Comparison of ENCODE assay signal across 9 mouse cellular contexts in the genomic region with DNA sequence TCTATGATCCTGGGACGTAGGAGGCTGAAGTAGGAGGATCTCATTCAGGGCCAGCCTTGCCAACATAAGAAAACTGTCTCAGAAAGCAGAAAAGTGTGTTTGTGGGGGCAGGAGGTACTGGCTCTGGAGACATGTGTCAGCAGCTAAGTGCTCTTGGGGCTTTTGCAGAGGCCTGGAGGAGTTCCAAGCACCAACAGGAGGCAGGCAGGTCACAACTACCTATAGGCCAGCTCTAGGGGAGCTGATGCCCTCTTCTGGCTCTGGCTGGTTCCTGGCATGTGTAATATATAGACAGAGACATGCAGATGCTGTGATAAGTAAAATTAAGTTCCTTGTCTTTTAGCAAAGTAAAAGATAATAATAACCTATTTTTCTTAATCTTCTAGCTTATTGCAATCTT.
A peak's percentile ranks its signal among the peaks of the same experiment; 100 is the strongest.
DNase-seq lines count a peak whose midpoint lies in the region; ATAC-seq and TF ChIP-seq lines count a peak whose summit lies in the region.
"Had no signal": no experiment of that assay in that cellular context is flagged by ENCODE, and none has a peak within 500 bp of the region (broad histone marks: within the 10 kb centered on the region; RNA-seq: fewer than 3 reads in every experiment).

No protein-coding gene starts in this region.

- H3K4me3 ChIP-seq in kidney, embryonic 14.5 days (ENCODE audit: low read length), result no peak overlapping the region
- no peak overlapping the region for H3K4me3 ChIP-seq in CH12.LX (replicated peaks in 1 of 3; ENCODE audit: low read depth in 2 of 3, low read length in 2 of 3, poor library complexity in 1 of 3)
- no peak overlapping the region for H3K4me3 ChIP-seq in hindbrain, embryonic 12.5 days

- H3K27me3 ChIP-seq in kidney, embryonic 14.5 days (ENCODE audit: control insufficient read depth, insufficient read depth, low read length), result no peaks in the 10 kb centered on the region
- no peaks in the 10 kb centered on the region for H3K27me3 ChIP-seq in CH12.LX (replicated peaks)
- H3K27me3 ChIP-seq in hindbrain, embryonic 12.5 days, result no peaks in the 10 kb centered on the region

- H3K4me1 ChIP-seq in kidney, embryonic 14.5 days (ENCODE audit: control insufficient read depth, insufficient read depth, low read length), result peaks cover 9% of the 10 kb centered on the region
- H3K4me1 ChIP-seq in CH12.LX (ENCODE audit: control insufficient read depth in 1 of 2, insufficient read depth in 2 of 2), result peaks cover 3 to 39% of the 10 kb centered on the region in 2 experiments; a peak in 2 of 4 replicates
- peaks cover 17% of the 10 kb centered on the region for H3K4me1 ChIP-seq in hindbrain, embryonic 12.5 days

- in situ Hi-C loops in CH12.LX (cut with MboI; ENCODE audit: low pct_ligation_motif_present, low pct_unique_long_range_greater_than_20kb, low sequenced_read_pairs), result no loop called here

- H3K9me3 ChIP-seq in kidney, embryonic 14.5 days (ENCODE audit: control insufficient read depth, low read length), result no peaks in the 10 kb centered on the region
- H3K9me3 ChIP-seq in CH12.LX (replicated peaks; ENCODE audit: low read length), result peaks cover 4% of the 10 kb centered on the region
- no peaks in the 10 kb centered on the region for H3K9me3 ChIP-seq in hindbrain, embryonic 12.5 days (replicated peaks)

- H3K9ac ChIP-seq in kidney, embryonic 14.5 days (ENCODE audit: low read depth, low read length), result no peak overlapping the region
- H3K9ac ChIP-seq in CH12.LX (ENCODE audit: insufficient read depth, low read depth), result no peak overlapping the region
- H3K9ac ChIP-seq in hindbrain, embryonic 12.5 days, result no peak overlapping the region

- no peak for ATAC-seq in kidney, embryonic 14.5 days (ENCODE audit: low FRiP score, low TSS enrichment)
- ATAC-seq in hindbrain, embryonic 12.5 days (ENCODE audit: low FRiP score), result no peak
- no peak for ATAC-seq in inflammation-experienced regulatory T-cells, adult 6 months

- WGBS in kidney, embryonic 14.5 days, result 86% methylated on average over 1 of the region's 1 CpGs
- WGBS in hindbrain, embryonic 12.5 days, result 92% methylated on average over 1 of the region's 1 CpGs

- peaks cover 78% of the 10 kb centered on the region for H3K79me2 ChIP-seq in CH12.LX (replicated peaks; ENCODE audit: control insufficient read depth, extremely low read depth, insufficient read depth, poor library complexity, severe bottlenecking)

- TF ChIP-seq POLR2A in CH12.LX (IDR thresholded peaks at IDR 0.05; ENCODE audit: low read depth, low read length), result no peak

- H3K4me2 ChIP-seq in kidney, embryonic 14.5 days (replicated peaks; ENCODE audit: low read depth, low read length), result no peak overlapping the region
- no peak overlapping the region for H3K4me2 ChIP-seq in CH12.LX (ENCODE audit: insufficient read depth, low read depth, poor library complexity, severe bottlenecking)
- H3K4me2 ChIP-seq in hindbrain, embryonic 12.5 days (replicated peaks), result no peak overlapping the region

- peak; percentile 60 for TF ChIP-seq RAD21 in CH12.LX (IDR thresholded peaks at IDR 0.05; ENCODE audit: low read depth, low read length)

- peaks cover 4% of the 10 kb centered on the region; the same call in 1 of the 2 replicates for H3K36me3 ChIP-seq in kidney, embryonic 14.5 days (ENCODE audit: control insufficient read depth, insufficient read depth, low read length)
- H3K36me3 ChIP-seq in CH12.LX (replicated peaks in 1 of 2; ENCODE audit: control insufficient read depth in 1 of 2, insufficient read depth in 1 of 2, low read length in 1 of 2), result peaks cover 25 to 52% of the 10 kb centered on the region in 2 experiments
- H3K36me3 ChIP-seq in hindbrain, embryonic 12.5 days, result peaks cover 8% of the 10 kb centered on the region; the same call in 1 of the 2 replicates

- dilution Hi-C loops in CH12.LX (cut with MboI; ENCODE audit: extremely low pct_ligation_motif_present, extremely low pct_unique_long_range_greater_than_20kb, low sequenced_read_pairs), result no loop called here

- peak; percentile 32 for DNase-seq in kidney, postnatal 14 days
- DNase-seq in CH12.LX (ENCODE audit: extremely low read depth), result no peak
- DNase-seq in cerebellum, adult 11 months, result peak; percentile 49
- peak; percentile 21 to 39 for DNase-seq in lung, postnatal 4 days
- DNase-seq in ovary, postnatal 36 days (ENCODE audit: low spot score), result no peak

- no peak for TF ChIP-seq EP300 in CH12.LX (IDR thresholded peaks at IDR 0.05; ENCODE audit: low read length)

- peak in 1 of 2 experiments; percentile 62; a peak in 2 of 4 replicates for TF ChIP-seq CTCF in CH12.LX (conservative IDR thresholded peaks at IDR 0.05 in 1 of 2, IDR thresholded peaks at IDR 0.05 in 1 of 2; ENCODE audit: low read depth in 2 of 2, low read length in 2 of 2)

- no peak overlapping the region for H3K27ac ChIP-seq in kidney, embryonic 14.5 days (ENCODE audit: low read depth, low read length)
- no peak overlapping the region for H3K27ac ChIP-seq in CH12.LX (ENCODE audit: insufficient read depth, low read depth)
- H3K27ac ChIP-seq in hindbrain, embryonic 12.5 days, result no peak overlapping the region
- H3K27ac ChIP-seq: macrophage had no signal

TF ChIP-seq in CH12.LX, 34 proteins besides CTCF, POLR2A, EP300 and RAD21:
- TF ChIP-seq SMC3 (IDR thresholded peaks at IDR 0.05; ENCODE audit: low read depth, low read length), result peak; percentile 47
- no peak for TF ChIP-seq ELF1 (IDR thresholded peaks at IDR 0.05; ENCODE audit: low read depth, low read length)

Comparison
In these comparisons a context has a peak if more than half of its experiments do, and no peak if none do; other contexts are left out.
1. DNase-seq: peak in kidney, postnatal 14 days (single experiment), cerebellum, adult 11 months (single experiment) and lung, postnatal 4 days (2 of 2); none in CH12.LX (single experiment) and ovary, postnatal 36 days (single experiment).